Mouse (Mus musculus) cerebellum, adult 11 months (tissue): ENCODE measurements around the gene Gpha2.

ENCODE experiments used
- DNase-seq: peaks from one replicate; pipeline ENCODE4 v3.0.0; 2022

The Gpha2 gene

GRCm38 (mm10) chr19:6242281-6242680 is 16.1 kb downstream of the Gpha2 start:
- DNase-seq: no peak

GRCm38 (mm10) chr19:6243226-6243625 is 17.0 kb downstream of the Gpha2 start:
- no peak for DNase-seq

DNA sequence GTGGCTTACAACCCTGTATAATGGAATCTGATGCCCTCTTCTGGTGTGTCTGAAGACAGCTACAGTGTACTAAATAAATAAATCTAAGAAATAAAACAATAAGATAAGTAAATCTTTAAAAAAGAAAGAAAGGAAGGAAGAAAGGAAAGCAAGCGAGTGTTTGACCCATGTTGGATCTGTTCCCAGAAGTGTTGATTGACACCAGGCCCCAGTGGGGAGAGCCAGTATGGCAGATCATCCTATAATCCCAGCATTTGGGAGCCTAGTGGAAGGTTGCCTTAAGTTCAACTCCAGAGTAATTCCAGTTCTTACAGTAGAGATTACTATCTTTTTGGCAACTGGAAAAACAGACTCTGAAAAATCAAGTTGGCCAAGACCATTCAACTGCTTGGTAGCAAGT is 19.6 kb downstream of the Gpha2 start:
- DNase-seq: no peak

DNA sequence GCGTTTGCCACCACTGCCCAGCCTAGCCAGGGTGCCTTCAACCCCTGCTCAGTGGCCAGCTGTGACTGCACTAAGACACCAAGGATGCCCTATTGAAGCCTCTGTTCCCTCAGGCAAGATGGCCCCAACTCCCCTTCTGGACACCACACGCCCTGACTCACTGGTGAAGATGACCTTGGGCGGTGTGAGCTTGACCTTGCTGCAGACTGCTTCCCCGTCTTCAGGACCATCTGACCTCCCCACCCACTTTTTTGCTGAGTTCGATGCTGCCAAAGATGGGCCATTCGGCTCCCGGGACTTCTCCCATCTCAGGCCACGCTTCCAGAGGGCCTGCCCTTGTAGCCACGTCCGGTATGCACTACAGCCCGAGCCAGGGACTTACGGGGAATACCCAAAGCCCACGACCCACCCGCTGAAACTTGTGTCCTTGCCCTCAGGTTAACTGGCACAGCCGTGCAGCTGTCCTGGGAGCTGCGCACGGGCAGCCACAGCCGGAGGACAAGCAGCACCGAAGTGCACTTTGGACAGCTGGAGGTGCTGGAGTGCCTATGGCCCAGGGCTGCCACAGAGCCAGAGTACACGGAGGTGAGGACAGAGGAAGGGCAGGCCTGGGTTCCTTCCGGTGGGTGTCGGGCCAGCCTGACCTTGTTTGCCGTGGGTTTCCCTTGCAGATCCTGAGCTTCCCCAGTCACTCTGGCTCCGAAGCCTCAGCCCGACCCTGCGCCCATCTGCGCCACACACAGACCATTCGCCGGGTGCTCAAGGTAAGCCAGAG is 21.5 kb downstream of the Gpha2 start:
- DNase-seq: no peak

DNA sequence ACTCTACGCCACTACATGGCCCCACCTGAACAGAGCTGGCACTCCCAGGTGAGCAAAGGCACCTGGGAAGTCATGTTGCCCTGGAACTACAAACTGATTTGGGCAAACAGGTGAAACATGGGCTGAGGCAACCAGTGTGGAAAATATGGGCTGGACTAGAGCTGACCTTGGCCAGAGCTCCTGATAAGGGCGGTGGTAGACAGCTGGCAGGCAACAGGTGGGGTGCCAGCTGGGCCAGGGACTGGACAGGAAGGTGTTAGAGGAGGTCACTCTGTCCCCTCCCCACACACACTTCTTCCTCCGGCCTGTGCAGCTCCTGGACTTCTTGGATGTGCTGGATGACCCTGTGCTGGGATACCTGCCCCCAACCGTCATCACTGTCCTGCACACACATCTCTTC is 26.8 kb downstream of the Gpha2 start:
- DNase-seq: no peak

DNA sequence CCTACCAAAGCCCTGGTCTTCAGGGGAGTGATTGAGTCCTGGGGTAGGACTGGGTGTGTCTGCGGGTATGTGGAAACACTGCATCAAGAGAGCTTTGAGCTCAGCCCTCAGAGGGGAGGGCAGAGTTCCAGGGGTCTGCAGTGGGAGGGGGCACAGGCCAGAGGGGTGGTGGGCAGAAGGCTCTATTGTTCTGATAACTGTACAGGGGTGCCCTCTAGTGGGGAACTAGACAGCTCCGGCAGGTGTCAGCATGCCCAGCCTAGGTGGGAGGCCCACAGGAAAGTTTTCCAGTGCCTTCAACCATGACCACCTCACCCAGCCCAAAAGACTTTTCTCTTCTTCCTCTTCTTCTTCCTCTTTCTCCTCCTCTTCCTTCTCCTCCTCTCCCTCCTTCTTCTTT is 34.2 kb downstream of the Gpha2 start:
- DNase-seq: no peak

GRCm38 (mm10) chr19:6260946-6261345 is 34.8 kb downstream of the Gpha2 start:
- DNase-seq: no peak

GRCm38 (mm10) chr19:6261379-6261778 is 35.2 kb downstream of the Gpha2 start:
- DNase-seq: no peak

DNA sequence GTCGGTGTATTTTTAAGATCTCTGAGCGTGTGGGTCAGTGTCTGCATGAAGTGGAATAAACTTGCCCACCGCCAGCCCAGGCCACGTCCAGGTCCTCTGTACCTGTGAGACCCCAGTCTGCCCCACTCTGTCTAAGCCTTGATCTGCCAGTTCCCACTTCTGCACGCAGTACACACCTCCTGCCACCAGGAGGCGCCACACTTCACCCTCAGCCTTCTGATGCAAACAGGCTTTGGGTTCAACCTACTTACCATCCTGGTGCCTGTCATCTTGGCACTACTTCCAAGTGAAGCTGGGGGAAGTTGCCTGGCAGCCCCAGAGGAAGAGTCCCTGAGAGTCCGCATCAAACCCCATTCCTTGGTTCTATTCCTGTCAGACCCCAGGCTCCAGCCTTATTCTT is 36.0 kb downstream of the Gpha2 start:
- DNase-seq: peak; percentile 85

DNA sequence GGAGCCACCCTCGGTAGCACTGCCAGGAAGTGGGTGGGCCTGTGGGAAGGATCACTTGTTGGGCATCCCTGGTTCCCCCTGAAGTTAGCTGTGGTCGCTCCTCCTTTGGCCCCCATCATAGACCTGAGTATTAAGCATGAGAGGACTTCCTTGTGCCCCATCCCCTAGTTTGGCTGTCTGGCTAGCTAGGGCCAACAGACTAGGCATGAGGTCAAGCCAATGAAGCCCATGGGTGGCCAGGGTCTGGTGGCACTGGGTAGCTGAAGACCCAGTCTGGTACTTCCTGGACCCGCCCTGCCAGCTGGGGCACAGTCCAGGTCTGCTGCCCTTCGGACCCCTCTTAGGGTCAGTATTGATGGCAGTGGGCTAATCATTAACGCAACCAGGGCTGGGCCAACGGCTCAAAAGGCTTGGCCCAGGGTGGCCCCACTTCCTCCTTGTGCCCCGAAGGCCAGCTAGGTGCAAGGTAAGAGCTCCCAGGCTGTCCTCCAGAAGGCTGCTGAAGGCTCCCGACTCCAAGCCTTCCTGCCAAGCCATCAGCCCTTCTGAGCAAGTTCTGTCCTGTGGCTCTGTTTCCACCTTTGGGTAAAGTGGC is 36.8 kb downstream of the Gpha2 start:
- DNase-seq: no peak

- no peak for DNase-seq
Observed at GRCm38 (mm10) chr19:6264200-6264599, 38.0 kb downstream of the Gpha2 start.

DNA sequence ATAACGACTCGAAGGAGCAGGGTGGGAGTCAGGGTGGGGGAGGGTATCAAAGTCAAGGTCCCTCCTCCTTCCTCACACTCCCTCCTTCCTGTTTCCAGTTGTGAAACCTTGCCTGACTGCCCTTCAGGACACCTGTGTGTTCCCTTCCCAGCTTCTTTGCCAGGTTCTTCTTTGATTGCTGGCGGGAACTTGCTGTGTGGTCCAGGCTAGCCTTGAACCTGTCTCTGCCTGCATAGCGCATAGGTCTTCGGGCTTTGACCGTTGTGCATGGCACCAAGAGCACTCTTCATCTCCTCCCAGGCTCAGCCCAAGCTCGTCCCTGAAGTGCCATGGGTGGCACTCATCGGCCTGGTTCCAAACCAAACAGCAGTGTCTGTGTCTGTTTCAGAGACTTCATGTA is 38.8 kb downstream of the Gpha2 start:
- no peak for DNase-seq

GRCm38 (mm10) chr19:6265727-6266182 is 39.6 kb downstream of the Gpha2 start:
- DNase-seq: no peak

DNA sequence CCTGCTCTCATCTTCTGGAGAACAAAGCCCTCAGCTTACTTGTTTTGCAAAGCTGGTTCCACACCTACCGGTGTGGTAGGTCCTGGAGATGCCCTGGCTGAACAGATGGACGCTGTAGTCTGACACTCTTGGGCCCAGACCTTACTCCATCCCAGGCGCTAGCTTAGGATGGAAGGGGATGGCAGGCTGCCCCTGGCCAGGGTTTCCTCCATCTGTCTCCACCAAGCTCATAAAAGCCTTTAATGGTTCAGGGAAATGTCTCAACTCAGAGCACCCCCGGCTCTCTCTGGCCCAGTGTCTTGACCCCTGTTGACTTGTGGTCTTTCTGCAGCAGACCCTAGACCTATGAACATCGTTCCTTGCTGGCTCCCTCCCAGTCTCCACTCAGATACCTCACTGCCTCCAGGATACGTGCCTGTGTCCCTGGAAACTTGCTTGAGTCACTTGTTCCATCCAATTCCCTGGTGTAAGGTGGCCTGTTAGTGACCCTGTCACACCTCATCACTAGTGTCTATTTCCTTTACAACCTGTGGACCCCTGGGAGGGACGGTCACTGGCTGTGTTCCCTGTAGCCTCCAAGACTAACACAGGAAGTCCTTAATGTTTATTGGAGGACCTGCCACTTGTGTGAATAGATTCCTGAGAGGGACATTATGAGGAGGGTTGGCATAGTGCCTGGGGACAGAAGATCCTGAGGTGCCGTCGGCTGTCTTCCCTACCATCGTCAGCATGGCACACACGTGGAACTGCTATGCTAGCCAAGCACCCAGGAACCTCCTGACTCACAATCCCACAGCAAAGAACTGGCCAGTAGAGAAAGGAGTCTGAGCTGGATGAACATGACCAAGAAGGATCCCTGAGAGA is 41.4 kb downstream of the Gpha2 start:
- DNase-seq: peak; percentile 93

DNA sequence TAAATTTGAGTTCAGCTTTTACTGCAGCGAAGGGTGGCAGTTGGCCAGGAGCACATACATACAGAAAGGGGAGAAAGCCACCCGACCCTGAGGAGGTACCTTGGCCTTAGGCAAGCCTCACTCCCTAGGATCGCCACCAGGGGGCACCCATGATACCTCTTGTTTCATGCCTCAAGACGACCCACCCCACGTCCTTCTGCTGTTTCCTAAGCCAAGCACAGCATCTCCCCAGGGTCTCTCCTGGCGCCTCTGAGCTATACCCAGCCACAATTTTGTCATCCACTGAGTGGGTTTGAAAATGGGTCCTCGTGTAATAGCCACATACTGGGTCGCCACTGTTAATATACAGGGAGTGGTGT is 42.0 kb downstream of the Gpha2 start:
- DNase-seq: peak; percentile 87

- no peak for DNase-seq
Observed at GRCm38 (mm10) chr19:6268670-6269132, 42.5 kb downstream of the Gpha2 start.

DNA sequence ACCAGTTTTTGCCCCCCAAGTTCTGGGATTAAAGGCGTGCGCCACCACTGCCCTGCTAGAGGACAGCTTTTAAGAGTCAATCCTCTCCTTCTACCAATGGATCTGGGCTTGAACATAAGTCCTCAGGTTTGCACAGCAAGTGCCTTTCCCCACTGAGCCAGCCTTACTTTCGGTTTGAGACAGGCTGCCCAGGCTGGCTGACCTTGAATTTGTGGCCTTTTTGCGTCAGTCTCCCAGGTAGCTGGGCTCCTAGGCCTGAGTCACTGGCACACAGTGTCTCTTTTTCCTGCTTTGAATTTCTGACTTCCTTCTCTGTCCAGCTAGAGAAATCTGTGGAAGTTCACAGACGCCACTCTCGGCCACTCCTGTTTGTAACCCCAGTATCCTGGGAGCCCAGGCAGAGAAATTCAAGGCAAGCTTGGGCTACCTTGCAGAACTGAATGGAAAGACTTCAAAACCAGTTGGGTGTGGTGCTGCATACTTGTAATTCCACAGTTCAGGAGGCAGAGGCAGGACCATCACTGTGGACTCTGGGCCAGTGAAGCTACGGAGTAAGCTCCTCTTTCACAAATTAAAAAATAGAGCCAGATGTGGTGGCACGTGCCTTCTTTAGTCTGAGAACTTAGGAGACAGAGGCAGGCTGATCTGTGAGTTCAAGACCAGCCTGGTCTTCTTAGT is 43.8 kb downstream of the Gpha2 start:
- no peak for DNase-seq

DNA sequence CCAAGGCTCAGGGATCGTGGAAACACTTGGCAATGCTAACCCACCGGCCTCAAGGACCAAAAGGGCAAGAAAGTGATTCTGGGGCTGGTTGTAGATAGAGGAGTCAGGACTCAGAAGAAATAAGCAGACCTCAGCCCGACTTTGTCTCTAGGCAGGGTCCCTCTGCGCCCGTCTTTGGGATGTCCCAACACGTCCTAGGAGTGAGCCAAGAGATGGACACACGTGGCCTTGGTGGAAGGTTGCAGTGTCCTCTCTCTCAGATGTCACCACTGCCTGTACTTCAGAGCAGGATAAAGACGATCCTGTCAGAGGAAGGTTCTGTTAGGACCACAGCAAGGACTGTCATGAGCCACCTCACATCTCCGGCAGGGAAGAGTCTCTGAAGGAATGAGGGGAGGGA is 44.5 kb downstream of the Gpha2 start:
- no peak for DNase-seq

- no peak for DNase-seq
Observed at GRCm38 (mm10) chr19:6271206-6271605, 45.0 kb downstream of the Gpha2 start.

DNA sequence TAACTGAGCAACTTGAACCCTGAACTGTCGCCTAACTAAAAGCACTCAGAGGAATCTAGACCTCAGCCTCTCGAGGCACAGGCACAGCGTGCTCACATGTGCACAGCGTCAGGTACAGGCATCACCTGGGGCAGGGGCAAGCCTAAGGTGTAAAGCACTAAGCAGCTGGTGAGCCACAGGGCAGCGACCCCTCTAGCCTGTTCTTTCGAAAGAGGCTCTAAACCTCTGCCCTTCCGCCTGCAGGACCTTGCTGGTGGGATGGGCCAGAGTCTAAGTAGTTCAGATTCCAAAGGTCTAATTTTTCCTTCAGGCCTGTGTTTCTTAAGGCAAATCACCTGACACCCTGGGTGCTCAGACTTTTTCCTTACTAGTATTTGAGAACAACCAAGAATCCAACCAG is 45.9 kb downstream of the Gpha2 start:
- DNase-seq: no peak

- DNase-seq: no peak
Observed at GRCm38 (mm10) chr19:6272738-6273137, 46.6 kb downstream of the Gpha2 start.

- no peak for DNase-seq
Observed at GRCm38 (mm10) chr19:6273592-6273991, 47.4 kb downstream of the Gpha2 start.

DNA sequence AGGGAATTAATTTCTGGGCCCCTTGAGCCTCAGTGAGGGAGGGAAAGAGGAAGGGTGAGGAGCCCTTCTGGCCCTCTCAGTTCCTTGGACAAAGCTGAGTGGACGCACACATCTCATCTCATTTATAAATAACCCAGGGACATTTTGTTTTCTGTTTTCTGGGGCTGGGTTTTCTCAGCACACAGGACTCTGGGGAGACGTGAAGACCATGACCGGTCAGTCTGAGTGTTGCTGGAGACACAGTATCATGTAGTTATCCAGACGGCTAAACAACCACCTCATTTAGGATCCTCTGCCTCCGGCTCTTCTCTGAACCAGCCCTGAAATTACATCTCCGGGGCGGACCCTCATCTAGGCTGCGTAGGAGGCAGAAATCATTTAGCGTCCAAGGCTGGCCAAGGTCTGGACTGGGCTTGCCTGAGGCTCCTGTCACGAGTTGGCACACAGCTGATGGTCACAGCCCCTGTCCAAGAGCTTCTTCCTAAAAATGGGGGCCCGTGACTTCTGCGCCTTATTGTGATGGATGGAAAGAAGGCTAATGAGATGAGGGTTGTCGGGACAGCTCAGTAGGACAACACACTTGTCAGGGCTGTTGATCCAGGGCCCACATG is 47.9 kb downstream of the Gpha2 start:
- no peak for DNase-seq
